Mouse (Mus musculus): Measurements from ENCODE around the gene Robo2. TPM values are rescaled to one million over a fixed set of nuclear protein-coding genes. Genes with fewer than 3 reads are reported as not detected.

The Robo2 gene
- total and polyA plus RNA-seq, 2 experiments from 2014 or later = 50.0 to 101 TPM

GRCm38 (mm10) chr16:74420324-74420723 is 8.7 kb upstream of the Robo2 start:
- H3K27me3 ChIP-seq (ENCODE audit: insufficient read depth, low read length) = no peaks in the 10 kb centered on the region
- H3K9me3 ChIP-seq (ENCODE audit: low read length) = no peaks in the 10 kb centered on the region
- H3K4me3 ChIP-seq (ENCODE audit: low read length) = no peak overlapping the region
- TF ChIP-seq CTCF (IDR thresholded peaks at IDR 0.05; ENCODE audit: low read depth) = no peak
- no peaks in the 10 kb centered on the region for H3K4me1 ChIP-seq (ENCODE audit: insufficient read depth, low read length)
- no peak for DNase-seq (ENCODE audit: low spot score)
- H3K9ac ChIP-seq (replicated peaks; ENCODE audit: low read length) = no peak overlapping the region
- no peaks in the 10 kb centered on the region for H3K36me3 ChIP-seq (ENCODE audit: insufficient read depth, low read length)
- no peak overlapping the region for H3K4me2 ChIP-seq (ENCODE audit: low read depth, low read length)
- no peak for ATAC-seq
- H3K27ac ChIP-seq = no peak overlapping the region
- whole genome bisulfite sequencing = 57% methylated on average over 2 of the region's 2 CpGs

DNA sequence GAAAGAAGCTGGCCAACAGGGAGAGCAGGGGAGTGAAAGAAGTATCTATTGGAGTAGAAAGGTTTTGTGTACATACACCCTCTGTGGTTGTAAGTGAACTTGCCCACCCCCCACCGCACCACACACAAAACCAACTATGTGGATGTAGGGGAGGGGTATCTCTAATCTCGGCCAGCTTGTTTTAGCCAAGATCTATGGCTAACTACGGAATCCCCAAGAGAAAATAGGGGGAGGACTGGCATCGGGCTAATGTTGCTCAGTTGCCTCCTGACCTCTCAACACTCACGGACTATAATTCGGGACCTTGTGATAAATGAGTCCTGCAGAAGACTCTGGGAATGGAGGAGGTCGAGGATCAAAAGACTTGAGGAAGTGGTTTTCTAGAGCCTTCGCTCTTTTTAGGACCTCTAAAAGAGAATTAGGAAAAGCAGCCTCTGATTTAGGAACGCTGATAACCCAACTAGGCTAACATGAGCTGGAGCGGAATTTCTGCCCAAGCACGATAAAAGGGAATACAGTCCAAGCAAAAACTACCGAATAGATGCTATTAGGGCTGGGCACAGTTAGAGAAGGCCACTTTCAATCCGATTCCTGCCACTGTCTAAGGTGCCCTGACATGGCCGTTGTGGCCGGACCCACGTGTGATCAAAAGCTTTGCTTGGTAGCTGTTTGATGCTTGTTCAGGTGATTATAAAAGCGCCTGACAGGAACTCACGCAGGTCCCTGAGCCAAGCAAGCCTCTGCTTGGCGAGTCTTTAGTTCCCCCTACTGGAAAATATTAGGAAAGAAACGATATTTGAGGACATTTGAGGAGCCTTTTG is 1.1 kb upstream of the Robo2 start:
- Histone ChIP-seq H3K9ac (replicated peaks; ENCODE audit: low read length) (peak overlapping the region; percentile 64; the same call in 1 of the 2 replicates), H3K9me3 (ENCODE audit: low read length) (no peaks in the 10 kb centered on the region), H3K27me3 (ENCODE audit: insufficient read depth, low read length) (no peaks in the 10 kb centered on the region), H3K4me2 (ENCODE audit: low read depth, low read length) (peak overlapping the region; percentile 91), H3K36me3 (ENCODE audit: insufficient read depth, low read length) (no peaks in the 10 kb centered on the region), H3K27ac (peak overlapping the region; percentile 82), H3K4me3 (ENCODE audit: low read length) (peak overlapping the region; percentile 77), H3K4me1 (ENCODE audit: insufficient read depth, low read length) (no peaks in the 10 kb centered on the region)
- ATAC-seq (peak; percentile 52), DNase-seq (ENCODE audit: low spot score) (peak; percentile 88)
- TF ChIP-seq CTCF (IDR thresholded peaks at IDR 0.05; ENCODE audit: low read depth) = peak; percentile 84
- WGBS = under 1% methylated on average over 20 of the region's 20 CpGs

- DNase-seq (ENCODE audit: low spot score) (peak; percentile 62), ATAC-seq (no peak)
- Histone ChIP-seq H3K4me3 (ENCODE audit: low read length) (peak overlapping the region; percentile 77), H3K36me3 (ENCODE audit: insufficient read depth, low read length) (no peaks in the 10 kb centered on the region), H3K4me1 (ENCODE audit: insufficient read depth, low read length) (no peaks in the 10 kb centered on the region), H3K27ac (peak overlapping the region; percentile 82), H3K27me3 (ENCODE audit: insufficient read depth, low read length) (no peaks in the 10 kb centered on the region), H3K9me3 (ENCODE audit: low read length) (no peaks in the 10 kb centered on the region), H3K4me2 (ENCODE audit: low read depth, low read length) (peak overlapping the region; percentile 91), H3K9ac (replicated peaks; ENCODE audit: low read length) (peak overlapping the region; percentile 64)
- no peak for TF ChIP-seq CTCF (IDR thresholded peaks at IDR 0.05; ENCODE audit: low read depth)
- under 1% methylated on average over 16 of the region's 16 CpGs for WGBS
These were observed 604 bp downstream of the Robo2 start for GRCm38 (mm10) chr16:74411021-74411420.

GRCm38 (mm10) chr16:74410125-74410524 is 1.5 kb downstream of the Robo2 start:
- Histone ChIP-seq H3K9me3 (ENCODE audit: low read length) (no peaks in the 10 kb centered on the region), H3K4me2 (ENCODE audit: low read depth, low read length) (peak overlapping the region; percentile 91), H3K9ac (replicated peaks; ENCODE audit: low read length) (peak overlapping the region; percentile 64), H3K27ac (peak overlapping the region; percentile 82), H3K27me3 (ENCODE audit: insufficient read depth, low read length) (no peaks in the 10 kb centered on the region), H3K4me1 (ENCODE audit: insufficient read depth, low read length) (no peaks in the 10 kb centered on the region), H3K4me3 (ENCODE audit: low read length) (peak overlapping the region; percentile 77), H3K36me3 (ENCODE audit: insufficient read depth, low read length) (no peaks in the 10 kb centered on the region)
- 13% methylated on average over 6 of the region's 6 CpGs for WGBS
- ATAC-seq (0 out of 2 replicates have a peak, but pooled peaks have one; percentile 38), DNase-seq (ENCODE audit: low spot score) (peak; percentile 74)
- TF ChIP-seq CTCF (IDR thresholded peaks at IDR 0.05; ENCODE audit: low read depth) = peak; percentile 12; the same call in 1 of the 2 replicates

GRCm38 (mm10) chr16:74409548-74409947 is 2.1 kb downstream of the Robo2 start:
- peak; percentile 49 for DNase-seq (ENCODE audit: low spot score)
- no peaks in the 10 kb centered on the region for H3K27me3 ChIP-seq (ENCODE audit: insufficient read depth, low read length)
- no peak for ATAC-seq
- peak overlapping the region; percentile 45; the same call in 1 of the 2 replicates for H3K27ac ChIP-seq
- H3K9me3 ChIP-seq (ENCODE audit: low read length) = no peaks in the 10 kb centered on the region
- H3K4me2 ChIP-seq (ENCODE audit: low read depth, low read length) = peak overlapping the region; percentile 91
- no peak for TF ChIP-seq CTCF (IDR thresholded peaks at IDR 0.05; ENCODE audit: low read depth)
- H3K36me3 ChIP-seq (ENCODE audit: insufficient read depth, low read length) = no peaks in the 10 kb centered on the region
- peak overlapping the region; percentile 64 for H3K9ac ChIP-seq (replicated peaks; ENCODE audit: low read length)
- H3K4me3 ChIP-seq (ENCODE audit: low read length) = peak overlapping the region; percentile 77
- H3K4me1 ChIP-seq (ENCODE audit: insufficient read depth, low read length) = no peaks in the 10 kb centered on the region
- 54% methylated on average over 4 of the region's 4 CpGs for WGBS

GRCm38 (mm10) chr16:74408566-74408965 is 3.1 kb downstream of the Robo2 start:
- peak; percentile 56 for TF ChIP-seq CTCF (IDR thresholded peaks at IDR 0.05; ENCODE audit: low read depth)
- Histone ChIP-seq H3K36me3 (ENCODE audit: insufficient read depth, low read length) (no peaks in the 10 kb centered on the region), H3K27me3 (ENCODE audit: insufficient read depth, low read length) (no peaks in the 10 kb centered on the region), H3K4me2 (ENCODE audit: low read depth, low read length) (peak overlapping the region; percentile 91), H3K4me3 (ENCODE audit: low read length) (peak overlapping the region; percentile 77), H3K9ac (replicated peaks; ENCODE audit: low read length) (0 out of 2 replicates have a peak overlapping the region, but pooled peaks have one; percentile 37), H3K27ac (peak overlapping the region; percentile 20), H3K4me1 (ENCODE audit: insufficient read depth, low read length) (no peaks in the 10 kb centered on the region), H3K9me3 (ENCODE audit: low read length) (no peaks in the 10 kb centered on the region)
- DNase-seq (ENCODE audit: low spot score) (peak; percentile 71), ATAC-seq (no peak)
- WGBS = 45% methylated on average over 1 of the region's 1 CpGs

GRCm38 (mm10) chr16:74397291-74397690 is 14.3 kb downstream of the Robo2 start:
- peak; percentile 52 for DNase-seq (ENCODE audit: low spot score)
- Histone ChIP-seq H3K36me3 (ENCODE audit: insufficient read depth, low read length) (no peaks in the 10 kb centered on the region), H3K4me1 (ENCODE audit: insufficient read depth, low read length) (no peaks in the 10 kb centered on the region), H3K4me2 (ENCODE audit: low read depth, low read length) (no peak overlapping the region), H3K27ac (no peak overlapping the region), H3K4me3 (ENCODE audit: low read length) (no peak overlapping the region), H3K9ac (replicated peaks; ENCODE audit: low read length) (no peak overlapping the region), H3K9me3 (ENCODE audit: low read length) (no peaks in the 10 kb centered on the region), H3K27me3 (ENCODE audit: insufficient read depth, low read length) (no peaks in the 10 kb centered on the region)
- ATAC-seq = peak; percentile 83
- TF ChIP-seq CTCF (IDR thresholded peaks at IDR 0.05; ENCODE audit: low read depth) = no peak
- 47% methylated on average over 2 of the region's 2 CpGs for WGBS
